Mouse (Mus musculus): Measurements from ENCODE around the gene Adig.

The Adig gene

DNA sequence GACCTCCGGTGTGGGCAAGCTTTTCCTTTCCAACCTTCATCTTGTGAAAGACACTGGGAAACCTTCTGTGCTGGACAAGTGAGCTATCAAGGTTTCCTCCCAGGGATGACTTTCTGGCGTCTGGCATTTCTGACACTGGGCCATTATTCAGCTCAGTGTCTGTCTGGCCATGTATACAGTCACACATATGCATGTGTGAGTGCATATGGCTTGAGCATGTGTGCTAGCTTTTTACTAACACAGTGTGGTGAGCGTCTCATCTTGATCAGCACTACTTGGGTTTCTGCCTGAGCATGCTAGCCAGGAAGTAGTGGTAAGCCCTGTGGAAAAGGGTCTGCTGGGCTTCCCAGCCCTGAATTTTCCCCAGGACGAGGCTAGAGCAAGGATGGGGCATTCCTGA, 38.9 kb downstream of the Adig start:
- no peak for DNase-seq (ENCODE audit: low spot score in 2 of 2)

DNA sequence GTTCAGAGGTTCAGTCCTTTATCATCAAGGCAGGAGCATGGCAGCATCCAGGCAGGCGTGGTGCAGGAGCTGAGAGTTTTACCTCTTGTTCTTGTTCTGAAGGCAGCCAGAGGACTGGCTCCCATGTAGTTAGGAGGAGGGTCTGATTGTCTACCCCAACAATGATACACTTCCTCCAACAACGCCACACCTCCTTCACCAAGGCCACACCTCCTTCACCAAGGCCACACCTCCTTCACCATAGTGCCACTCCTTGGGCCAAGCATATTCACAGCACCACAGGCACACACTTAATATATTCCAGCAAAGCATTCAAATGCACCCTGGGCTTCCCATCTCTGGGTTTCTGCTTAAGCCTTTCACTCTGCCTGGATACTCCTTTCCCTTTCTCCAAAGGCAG, 42.9 kb downstream of the Adig start:
- DNase-seq (ENCODE audit: low spot score in 2 of 2), result no peak

DNA sequence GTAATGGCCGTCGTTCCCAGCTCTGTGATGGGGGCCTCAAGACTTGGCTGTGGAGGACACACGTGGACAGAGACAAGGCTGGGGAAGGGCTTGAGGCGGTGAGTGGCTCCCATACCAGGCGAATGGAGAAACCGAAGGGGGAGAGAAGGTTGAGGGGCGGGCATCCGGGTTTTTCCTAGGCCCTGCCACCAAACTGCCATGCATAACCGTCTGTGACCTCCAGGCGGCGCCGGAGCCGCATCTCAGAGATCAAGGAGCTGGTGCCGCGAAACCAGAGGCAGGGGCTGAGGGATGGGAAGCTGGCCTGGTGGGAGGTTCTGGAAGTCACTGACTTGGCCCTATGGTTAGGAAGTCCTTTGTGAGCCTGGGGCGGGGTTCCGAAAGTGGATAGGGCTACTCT, 44.3 kb downstream of the Adig start:
- DNase-seq (ENCODE audit: low spot score in 2 of 2), result peak; percentile 83 to 92

DNA sequence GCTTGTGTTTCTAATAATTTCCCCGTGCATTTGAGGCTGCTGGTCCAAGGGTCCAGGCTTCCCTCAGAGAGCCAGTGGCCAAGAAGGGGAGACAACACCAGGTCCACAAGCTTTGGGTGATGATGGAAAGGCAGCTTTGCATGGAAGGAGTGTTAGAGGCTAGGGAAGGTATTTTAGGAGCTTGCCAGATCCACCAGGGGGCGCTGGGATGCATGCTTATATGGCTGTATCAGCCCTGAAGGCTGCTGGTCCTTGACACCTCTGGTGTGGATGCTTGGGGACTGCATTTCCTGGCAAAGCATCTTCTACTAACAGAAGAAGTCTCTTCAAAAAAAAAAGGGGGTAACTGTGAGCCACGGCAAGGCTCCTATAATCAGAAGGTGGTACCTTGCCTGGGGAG, 47.7 kb downstream of the Adig start:
- peak; percentile 87 to 89 for DNase-seq (ENCODE audit: low spot score in 2 of 2)

DNA sequence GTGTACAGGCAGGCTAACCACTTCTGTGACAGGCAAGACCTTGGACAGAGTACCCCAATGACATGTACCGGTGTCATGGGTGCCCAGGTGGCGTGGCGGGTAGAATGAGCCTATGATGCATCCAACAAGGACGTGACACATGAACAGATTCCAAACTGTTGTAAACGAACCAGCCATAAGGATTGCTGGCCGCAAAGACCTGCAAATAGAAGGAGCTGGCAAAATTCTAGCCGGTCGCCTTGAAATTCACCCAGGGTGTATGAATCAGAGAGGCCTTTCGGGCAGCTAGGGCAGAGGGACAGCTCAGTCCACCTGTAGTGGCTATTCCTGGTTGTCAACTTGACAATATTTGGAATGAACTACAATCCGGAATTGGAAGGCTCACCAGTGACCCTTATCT, 52.0 kb downstream of the Adig start:
- DNase-seq (ENCODE audit: low spot score in 2 of 2), result no peak

DNA sequence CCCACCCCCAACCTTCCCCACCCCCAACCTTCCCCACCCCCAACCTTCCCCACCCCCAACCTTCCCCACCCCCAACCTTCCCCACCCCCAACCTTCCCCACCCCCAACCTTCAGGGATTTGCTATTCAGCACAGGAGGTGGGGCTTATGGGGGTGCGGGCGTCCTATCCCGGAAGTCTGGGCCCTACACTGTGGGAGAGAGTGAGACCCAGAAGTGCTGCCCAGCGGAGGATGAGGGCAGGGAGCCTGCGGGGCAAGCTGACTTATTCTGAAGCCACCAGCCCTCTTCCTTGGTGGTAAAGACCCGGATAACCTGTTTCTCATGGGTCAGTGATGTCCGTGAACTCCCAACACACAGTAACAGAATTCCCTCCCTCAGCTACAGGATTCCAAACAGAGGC, 52.8 kb downstream of the Adig start:
- DNase-seq (ENCODE audit: low spot score in 2 of 2), result no peak

DNA sequence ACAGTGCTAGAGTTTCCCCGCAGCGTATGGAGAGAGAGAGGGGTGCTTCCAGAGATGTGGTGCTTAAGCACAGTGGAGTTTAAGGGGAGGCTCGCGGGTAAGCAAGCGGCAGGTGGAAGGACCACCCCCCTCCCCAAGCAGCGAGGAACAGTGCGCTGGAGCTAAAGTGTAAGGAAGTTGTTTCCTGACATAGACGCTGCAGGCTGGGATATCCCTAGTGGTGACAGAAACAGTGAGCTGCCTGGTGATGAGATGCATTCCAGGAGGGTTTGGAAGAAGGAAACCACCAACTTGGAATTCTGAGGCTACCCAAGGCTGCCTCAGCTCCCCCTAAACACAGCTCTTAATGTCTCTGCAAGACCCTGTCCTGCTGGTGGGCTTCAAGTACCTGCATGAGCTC, 53.4 kb downstream of the Adig start:
- DNase-seq (ENCODE audit: low spot score in 2 of 2), result no peak

DNA sequence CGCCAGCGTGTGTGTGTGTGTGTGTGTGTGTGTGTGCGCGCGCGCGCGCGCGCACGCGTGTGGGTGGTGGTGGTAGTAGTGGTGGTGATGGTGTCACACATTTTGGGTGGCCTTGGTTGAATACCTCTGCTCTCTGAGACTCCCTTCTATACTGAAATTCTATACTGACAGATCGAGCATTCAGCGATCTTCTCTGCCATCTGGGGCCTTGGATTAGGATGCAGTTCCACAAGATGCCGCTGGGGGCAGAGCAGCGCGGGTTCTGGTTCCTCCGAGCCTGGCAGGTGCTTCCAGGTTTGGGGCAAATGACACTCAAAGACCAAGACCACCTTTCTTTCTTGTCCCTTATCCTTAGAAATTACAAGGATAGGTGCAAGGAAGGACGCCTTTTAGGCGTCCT, 53.8 kb downstream of the Adig start:
- DNase-seq (ENCODE audit: low spot score in 2 of 2), result peak; percentile 76 to 89

DNA sequence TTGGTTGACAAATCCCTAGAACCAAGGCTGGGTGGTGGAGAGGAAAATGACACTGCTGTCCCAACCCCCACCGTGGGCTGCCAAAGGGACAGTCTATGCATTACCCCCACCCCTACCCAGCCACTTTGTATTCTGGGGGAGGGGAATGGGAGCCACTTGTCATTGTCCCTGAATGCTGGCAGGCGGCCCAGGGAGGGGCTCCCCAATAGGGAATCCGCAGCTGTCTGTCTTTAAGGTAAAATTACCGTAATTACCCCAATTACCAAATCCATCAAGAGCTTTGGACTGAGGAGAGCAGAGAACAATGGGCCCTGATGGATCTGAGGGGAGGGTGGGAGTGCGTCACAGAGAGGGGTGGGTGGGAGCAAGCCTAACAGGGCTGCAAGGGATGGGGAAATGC, 54.3 kb downstream of the Adig start:
- no peak for DNase-seq (ENCODE audit: low spot score in 2 of 2)

Data from cerebellum, postnatal 4 days (tissue).